Mouse (Mus musculus) left cerebral cortex, postnatal 36 days (tissue): ENCODE measurements around the gene E2f2. TPM values are rescaled to one million over a fixed set of nuclear protein-coding genes. Genes with fewer than 3 reads are reported as not detected.
A peak's percentile ranks its signal among the peaks of the same experiment; 100 is the strongest.

Experiments used
- DNase-seq, 2 experiments: peaks; one replicate each; pipeline ENCODE4 v3.0.0; 2021 to 2022; ENCODE audit warnings: low spot score in 2 of 2, mixed read lengths in 1 of 2
- intact Hi-C: fragments of 180-260 bp; cut with DNase I; formaldehyde crosslinking; loops from one replicate; pipeline ENCODE4 v1.15.1; 2025
- total RNA-seq, 2 experiments: library from RNA; stranded (reverse); gene quantifications; 2 replicates each; pipeline ENCODE4 v1.2.3; 2021

The E2f2 gene
- total RNA-seq, 2 experiments from 2014 or later, result 0.61 to 0.72 TPM

DNA sequence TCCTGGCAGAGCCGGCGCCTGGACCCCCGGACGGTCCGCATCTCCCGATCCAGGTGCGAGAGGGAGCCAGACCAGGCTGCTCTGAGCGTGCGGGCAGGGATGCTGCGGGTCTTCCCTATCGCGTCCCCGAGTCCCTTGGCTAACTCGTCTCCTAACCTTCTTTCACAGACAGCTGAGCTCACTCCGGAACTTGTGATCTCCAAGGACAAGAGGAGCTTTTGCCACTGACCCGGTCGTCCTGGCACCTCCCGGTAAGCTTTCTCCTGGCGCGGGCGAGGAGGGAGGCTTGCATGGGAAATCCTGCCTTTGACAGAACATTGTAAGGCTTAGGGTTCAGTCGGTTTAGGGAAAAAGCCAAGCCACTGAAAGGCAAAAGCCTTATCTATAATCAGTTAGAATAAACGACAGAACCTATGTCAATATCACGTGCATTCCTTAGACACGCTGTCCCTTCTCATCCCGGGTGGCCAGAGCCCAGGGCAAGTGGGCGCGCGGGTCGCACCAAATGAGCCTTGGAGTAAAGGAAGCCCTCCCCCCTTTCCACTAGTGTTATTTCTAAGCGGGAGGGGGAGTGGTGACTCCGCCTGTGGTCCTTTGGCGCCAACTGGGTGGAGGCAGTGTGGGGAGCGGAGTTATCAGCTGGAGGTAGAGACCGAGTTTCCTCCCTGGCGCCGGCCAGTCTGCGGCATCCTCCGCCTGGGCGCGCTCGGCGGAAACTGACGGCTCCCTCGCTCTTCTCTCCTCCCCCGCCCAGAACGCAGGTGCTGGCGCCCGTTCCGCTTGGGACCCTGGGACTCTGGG is 27.9 kb upstream of the E2f2 start:
- intact Hi-C loops, result no loop called here
- no peak for DNase-seq

DNA sequence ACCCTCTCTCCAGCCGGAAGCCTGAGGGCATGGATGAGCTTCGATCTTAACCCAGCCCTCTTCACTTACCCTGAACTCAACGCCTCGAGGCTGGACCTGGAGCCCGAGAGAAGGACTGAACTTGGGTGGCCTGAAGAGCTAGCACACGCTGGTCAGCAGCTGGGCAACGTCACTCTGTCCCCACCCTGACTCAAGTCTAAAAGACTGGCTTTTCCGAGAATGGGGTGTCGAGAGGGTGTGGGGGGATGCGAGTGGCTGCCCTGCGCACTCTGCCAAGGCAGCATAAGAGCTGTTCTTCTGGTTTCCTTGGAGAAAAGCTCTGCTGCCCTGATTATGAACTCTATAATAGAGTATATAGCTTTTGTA is 27.3 kb upstream of the E2f2 start:
- intact Hi-C loops, result no loop called here
- no peak for DNase-seq

DNA sequence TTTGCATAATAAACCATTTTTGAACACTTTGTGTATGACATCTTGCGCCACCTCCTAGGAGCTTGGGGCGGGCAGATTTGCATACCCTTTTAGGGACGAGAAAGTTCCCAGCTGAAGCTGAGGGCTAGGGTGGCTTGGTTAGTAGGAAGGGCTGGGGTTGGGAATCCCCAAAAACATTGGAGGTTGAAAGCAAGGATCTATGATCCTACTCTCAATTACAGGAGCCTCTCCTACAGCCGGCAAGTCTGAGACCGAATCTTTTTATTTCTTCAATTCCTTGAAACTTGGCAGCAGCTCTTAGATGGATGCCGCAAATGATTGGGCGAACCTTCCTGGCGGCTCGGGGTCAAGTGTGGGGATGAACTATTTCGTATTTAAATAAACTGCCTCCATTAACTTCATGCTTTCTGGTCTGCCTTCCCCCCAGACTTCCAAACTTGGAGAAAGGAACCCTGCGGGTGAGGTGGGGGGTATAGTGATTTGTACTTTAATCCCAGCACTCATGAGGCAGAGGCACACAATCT is 26.8 kb upstream of the E2f2 start:
- no peak for DNase-seq
- intact Hi-C loops, result no loop called here

DNA sequence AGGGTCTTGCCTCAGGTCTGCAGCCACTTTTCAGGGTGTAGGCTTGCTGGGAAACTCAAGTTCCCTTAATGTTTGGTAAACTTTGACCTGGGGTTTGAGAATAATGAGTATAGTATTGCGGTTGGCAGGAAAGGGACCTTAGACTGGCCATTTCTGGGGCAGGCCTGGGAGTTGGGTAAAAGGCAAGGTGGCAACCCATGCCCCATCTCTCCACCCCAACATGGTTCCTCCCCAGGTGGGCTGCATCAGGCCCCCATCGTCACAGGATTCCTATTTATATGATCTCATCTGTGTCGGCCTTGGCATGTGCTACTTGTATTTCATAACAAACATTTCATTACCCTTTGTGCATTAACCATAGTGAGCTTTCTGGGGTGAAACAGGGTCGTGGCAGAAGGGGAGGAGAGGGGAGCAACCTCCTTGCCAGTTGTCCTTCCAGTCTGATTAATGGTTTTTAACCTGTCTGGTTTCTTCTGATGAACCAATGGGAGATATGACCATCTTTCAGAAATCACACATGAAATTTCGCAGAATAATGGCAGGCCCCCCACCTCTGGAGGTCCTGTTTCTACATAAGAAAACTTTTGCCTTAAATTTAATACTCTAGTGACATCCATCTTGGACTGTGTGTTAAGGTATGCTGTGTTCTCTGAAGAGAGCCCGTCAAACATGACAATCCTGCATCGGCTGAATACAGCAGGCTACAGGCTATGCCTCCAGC is 26.0 kb upstream of the E2f2 start:
- no peak for DNase-seq
- intact Hi-C loops, result no loop called here

DNA sequence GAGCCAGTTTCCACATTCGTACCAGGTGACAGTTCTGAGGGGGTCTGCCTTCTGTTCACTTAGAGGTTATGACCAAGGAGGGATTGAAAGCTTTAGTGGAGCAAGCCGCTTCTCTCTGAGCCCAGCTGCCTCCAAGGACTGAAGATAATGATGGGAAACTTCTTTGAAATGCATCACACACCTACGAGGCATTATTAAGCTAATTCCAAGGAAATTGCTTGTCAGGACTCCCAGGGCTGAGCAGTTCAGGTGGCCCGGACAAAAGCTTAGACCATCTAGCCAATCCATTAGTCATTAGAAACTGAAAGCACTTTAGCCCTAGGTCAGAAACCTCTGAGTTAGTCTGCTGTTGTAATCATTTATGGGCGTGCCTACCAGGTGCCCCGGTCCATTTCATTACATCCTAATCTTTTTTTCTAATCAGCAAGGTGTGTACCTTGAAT is 25.5 kb upstream of the E2f2 start:
- DNase-seq, result no peak
- intact Hi-C loops, result no loop called here

DNA sequence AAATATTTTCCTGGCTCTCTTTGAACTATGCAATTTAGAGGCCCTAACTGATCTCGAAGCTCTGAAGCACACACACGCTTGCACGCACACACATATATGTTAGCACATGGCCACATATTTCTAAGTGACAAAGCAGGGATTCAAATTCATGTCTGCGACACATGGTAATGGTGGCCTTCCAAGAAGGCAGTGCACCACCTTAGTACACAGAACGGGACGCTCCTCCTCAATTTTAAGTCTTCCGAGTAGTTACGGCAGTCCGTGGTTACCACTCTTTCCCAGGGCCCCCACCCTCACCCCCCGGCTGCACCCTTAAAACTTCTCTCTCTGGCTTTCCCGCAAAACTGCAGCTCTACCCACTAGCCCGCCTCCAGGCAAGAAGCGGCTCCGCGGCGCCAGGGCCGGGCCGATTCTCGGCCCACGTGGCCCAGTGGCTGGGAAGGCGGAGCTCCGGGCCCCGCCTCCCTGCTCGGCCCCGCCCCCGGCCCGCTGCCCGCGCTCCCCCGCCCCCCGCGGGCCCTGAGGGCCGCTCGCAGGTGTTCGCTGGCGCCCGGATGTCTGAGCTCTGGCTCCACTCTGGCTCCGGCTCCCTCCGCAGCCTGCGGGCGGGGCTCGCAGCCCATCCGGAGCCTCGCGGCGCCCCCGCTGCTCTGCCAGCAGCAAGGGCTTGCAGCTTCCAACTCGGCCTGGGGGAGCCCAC is 24.6 kb upstream of the E2f2 start:
- peak; percentile 62 to 80 for DNase-seq
- intact Hi-C loops, result loop anchor here (2.0 kb wide), 1 partner anchor 77 kb away; no protein-coding TSS in a partner anchor

DNA sequence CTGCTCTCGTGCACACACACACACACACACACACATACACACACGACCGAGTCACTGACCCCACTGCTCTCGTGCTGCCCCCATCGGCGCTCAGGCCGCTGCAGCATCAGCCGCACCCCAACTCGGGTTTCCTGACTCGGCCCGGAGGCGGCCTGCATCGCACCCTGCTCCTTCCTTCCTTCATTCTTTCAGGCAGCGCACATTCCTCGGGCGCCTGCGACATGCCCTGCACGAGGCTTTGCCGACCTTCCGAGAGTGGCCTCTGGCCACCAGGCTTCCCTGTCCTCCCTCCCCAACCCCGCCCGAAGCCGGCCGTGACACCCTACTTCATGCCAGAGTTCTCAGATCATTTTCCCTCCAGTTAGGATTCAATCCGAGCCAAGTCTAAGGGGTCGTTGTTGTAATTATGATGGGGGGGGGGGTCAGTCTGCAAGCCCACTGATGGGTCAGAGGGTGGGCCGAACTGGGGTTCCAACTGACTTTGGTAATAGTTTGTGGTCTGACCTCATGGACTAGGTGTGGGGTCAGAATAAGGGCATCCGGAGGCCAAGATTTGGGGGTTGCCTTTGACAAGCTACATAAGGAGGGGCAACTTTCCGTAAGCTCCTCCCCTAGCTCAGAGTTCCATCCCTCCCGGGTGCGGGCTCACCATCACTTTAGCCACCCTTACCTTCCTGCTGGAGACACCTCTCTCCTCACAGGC is 23.7 kb upstream of the E2f2 start:
- intact Hi-C loops, result loop anchor here (2.0 kb wide), 1 partner anchor 78 kb away; no protein-coding TSS in a partner anchor
- DNase-seq, result no peak

DNA sequence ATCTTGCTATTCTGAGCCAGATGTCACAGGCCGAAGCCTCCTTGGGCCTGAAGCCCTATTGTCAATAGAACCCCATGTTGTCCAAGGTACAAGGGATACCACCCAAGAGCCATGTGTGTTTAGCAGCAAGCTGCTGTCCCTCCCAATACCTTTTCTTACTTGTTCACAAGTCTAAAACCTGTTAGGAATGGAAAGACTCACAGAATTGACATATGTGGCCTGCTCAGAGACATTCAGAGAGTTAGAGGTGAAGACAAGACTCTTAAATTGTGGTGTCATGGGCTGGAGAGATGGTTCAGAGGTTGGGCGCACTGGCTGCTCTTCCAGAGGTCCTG is 23.2 kb upstream of the E2f2 start:
- no peak for DNase-seq
- intact Hi-C loops, result loop anchor here (2.0 kb wide), 1 partner anchor 78 kb away; no protein-coding TSS in a partner anchor

DNA sequence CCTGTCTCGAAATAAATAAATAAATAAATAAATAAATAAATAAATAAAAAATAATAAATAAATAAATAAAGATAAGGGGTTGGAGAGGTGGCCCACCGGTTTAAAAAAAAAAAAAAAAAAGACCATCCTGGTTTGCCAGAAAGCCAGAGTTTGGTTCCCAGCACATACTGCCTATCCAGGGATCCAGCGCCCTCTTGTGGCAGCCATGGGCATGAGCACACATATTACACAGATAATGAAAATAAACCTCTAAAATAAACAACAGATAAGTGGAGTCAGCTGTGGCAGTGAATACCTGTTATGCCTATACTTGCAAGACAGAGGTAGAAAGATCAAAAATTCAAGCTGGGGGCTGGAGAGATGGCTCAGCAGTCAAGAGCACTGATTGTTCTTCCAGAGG is 22.5 kb upstream of the E2f2 start:
- intact Hi-C loops, result loop anchor here (2.0 kb wide), 1 partner anchor 79 kb away; no protein-coding TSS in a partner anchor

DNA sequence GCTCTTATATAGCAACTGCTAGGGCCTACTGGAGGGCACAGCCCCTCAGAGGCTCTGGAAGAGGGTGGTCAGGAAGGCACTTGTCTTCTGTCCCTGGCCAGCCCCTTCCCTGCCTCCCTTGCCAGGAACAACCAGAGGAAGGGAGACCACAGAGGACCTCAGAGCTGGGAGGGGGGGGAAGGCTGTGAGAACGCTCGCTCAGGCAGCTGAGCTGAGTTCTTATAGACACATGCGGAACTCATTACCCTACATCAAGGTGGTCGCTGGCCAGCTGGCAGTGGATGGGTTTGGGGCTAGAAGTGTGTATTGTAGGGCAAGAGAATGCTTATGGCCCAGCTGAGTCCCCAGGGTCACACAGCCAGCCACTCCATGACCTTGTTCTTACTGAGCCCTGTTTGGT is 21.6 kb upstream of the E2f2 start:
- intact Hi-C loops, result no loop called here
- DNase-seq, result no peak

More for the DNA sequence above, 22.5 kb upstream of the E2f2 start:
- DNase-seq, result no peak

DNA sequence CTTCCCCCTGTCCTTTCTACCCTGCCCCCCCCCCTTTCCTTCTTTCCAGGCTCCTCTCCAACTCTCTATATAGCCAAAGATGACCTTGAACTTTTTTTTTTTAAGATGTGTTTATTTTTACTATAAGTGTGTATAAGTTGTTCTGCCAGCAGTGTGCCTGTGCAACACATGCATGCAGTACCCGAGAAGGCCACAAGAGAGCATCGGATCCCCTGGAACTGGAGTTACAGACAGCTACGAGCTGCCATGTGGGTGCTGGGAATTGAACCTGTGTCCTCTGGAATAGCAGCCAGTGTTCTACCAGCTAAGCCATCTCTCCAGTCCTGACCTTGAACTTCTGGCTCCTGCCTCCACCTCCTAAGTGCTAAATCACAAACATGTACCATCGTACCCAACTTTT is 19.4 kb upstream of the E2f2 start:
- no peak for DNase-seq

DNA sequence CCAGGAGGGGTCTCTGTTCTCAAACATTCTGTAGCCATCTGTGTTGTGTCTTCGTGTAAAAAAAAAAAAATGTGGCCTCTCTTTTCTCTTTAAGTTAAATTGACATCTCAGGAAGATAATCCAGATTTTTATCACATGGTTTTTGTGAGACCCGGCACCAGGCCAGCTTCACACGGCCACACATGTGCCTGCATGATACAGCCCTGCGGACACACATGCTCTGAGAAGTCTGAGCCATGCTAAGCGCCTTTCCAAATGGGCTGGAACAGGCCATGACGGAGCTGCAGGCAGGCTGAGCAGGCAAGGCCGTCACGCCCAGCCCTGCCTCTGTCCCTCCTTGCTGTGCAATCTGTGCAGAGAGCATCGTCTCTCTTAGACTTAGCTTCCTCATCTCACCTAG is 17.7 kb upstream of the E2f2 start:
- intact Hi-C loops, result no loop called here
- DNase-seq, result no peak

More for the DNA sequence above, 19.4 kb upstream of the E2f2 start:
- intact Hi-C loops, result no loop called here

DNA sequence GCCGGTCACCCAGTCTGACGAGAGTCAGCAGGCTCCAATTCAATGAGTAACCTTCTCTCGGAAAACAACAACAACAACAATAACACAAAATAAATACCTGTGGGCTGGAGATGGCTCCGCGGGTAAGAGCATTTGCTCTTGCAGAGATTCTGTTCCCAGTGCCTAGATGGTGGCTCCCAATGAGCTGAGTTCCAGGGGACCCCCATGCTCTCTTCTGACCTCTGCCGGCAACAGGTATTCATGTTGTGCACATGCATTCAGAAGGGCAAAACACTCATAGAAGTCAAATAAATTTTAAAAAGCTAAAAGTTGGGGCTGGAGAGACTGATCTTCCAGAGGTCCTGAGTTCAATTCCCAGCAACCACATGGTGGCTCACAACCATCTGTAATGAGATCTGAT is 13.7 kb upstream of the E2f2 start:
- no peak for DNase-seq
- intact Hi-C loops, result no loop called here

DNA sequence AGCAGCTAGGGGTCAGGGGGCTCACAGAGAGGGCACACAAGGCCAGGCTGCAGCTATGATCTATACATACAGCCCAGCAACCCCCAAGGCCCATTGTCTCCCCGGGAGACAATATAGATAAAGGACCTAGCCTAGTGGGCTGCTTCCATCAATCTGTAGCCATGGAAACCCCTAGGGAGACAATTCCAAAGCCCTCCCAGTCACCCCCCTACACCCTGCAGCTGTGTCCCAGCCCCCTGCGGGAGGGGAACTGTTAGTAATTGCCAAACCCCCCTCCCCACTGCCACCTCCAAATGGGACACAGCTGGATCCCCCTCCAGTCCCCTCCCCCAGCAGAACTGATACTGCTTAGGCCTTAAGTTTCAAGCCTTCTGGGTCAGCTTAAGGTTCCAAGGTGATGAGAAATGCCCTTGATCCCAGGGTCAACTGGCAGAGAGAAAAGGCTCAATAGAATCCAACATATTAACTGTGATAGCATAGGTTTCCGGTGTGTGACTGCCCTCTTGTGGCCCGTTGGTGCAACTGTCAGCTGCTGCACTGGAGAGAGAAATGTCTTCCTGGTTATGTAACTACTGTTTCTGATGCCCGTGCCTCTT is 12.3 kb upstream of the E2f2 start:
- intact Hi-C loops, result loop anchor here (1.0 kb wide), 1 partner anchor 90 kb away; no protein-coding TSS in a partner anchor
- peak; percentile 59 to 72 for DNase-seq

DNA sequence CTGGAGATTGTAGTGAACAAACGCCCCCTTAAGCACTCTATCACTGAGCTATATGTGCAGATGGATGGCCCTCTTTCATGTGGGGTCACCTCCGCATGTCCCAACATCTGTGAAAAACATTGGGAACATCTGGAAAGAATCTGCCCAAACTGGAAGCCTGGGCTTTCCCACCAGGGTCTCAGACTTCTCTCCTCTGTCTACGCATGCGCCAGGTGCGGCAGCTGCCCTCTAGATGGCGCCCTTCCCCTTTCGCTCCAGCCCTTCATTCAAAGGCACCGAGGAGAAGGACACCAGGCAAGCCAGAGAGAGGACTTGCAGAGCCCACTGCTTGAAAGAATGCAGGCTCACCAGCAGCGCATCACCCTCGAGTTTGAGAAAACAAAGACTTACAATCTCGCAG is 8.7 kb upstream of the E2f2 start:
- peak; percentile 79 to 80 for DNase-seq
- intact Hi-C loops, result loop anchor here (1.0 kb wide), 1 partner anchor 36 kb away; no protein-coding TSS in a partner anchor

DNA sequence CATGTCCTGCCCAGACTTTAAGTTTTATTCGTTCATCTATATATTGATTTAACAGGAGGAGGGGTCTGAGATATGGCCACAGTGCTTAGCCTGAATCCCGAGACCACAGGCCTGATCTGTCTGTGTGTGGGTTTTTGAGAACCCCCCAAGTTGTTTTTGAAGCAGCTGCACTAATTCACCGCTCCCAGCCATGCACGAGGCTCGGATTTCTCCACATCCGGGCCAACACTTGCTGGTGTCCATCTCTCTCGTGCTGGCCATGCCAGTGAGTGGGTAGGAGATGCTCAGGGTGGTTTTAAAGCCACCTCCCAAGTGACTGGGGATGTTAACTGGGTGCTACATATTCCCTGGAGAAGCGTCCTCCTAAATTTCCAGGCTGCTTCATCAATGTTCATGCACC is 7.2 kb upstream of the E2f2 start:
- no peak for DNase-seq
- intact Hi-C loops, result no loop called here

DNA sequence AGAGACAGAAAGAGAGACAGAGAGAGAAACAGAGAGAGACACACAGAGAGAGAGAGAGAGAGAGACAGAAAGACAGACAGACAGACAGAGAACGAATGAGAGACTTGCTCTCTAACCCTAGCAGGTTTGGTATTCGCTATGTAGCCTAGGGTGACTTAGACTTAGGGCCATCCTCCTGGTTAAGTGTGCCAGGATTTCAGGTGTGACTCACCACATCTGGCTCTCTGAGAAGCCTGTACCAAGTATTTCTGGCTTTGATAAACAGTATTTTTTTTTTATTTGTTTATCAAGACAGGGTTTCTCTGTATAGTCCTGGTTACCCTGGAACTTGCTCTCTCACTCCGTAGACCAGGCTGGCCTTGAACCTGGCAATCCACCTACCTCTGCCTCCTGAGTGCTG is 4.5 kb upstream of the E2f2 start:
- DNase-seq, result no peak
- intact Hi-C loops, result no loop called here

DNA sequence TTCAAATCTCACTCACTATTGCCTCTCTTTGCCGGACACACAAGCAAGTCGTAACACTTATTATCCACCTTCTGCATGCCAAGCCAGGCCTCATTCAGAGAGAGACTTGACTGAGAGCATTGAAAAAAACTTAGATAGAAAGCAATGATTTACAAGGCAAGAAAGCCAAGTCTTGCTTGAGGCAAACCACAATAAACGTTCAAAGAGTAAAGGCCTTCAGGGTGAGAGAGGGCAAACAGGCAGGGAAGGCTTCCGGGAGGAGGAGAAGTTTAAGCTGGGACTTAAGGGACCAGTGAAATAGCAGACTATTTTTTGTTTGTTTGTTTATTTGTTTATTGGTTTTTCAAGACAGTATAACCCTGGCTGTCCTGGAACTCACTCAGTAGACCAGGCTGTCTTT is 1.8 kb upstream of the E2f2 start:
- DNase-seq, result no peak
- intact Hi-C loops, result no loop called here

DNA sequence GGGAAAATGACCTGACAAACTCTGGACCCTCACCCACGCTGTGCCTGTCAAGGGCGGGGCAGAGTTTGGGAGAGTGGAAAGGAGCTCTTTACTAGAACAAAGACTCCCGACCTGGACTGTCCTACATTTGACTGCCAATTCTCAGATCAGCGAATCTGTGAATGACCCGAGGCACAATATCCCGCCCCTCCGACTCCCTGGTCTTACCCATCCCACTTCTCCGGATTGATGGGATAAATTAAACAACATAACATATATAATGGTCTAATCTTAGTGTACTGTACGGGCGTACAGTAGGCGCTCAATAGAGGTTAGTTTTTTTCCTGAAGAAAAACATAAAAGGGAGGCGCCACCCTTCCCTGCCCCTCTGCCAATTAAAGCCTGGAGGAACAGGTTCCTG is 739 bp upstream of the E2f2 start:
- no peak for DNase-seq
- intact Hi-C loops, result no loop called here
